Mouse (Mus musculus): ENCODE measurements at regions not wholly inside any gene's neighbourhood (a gene's known extent, or its start where the extent isn't known, plus 50 kb on each side); places are given as distances from the start of the nearest gene placed in this dataset.

DNA sequence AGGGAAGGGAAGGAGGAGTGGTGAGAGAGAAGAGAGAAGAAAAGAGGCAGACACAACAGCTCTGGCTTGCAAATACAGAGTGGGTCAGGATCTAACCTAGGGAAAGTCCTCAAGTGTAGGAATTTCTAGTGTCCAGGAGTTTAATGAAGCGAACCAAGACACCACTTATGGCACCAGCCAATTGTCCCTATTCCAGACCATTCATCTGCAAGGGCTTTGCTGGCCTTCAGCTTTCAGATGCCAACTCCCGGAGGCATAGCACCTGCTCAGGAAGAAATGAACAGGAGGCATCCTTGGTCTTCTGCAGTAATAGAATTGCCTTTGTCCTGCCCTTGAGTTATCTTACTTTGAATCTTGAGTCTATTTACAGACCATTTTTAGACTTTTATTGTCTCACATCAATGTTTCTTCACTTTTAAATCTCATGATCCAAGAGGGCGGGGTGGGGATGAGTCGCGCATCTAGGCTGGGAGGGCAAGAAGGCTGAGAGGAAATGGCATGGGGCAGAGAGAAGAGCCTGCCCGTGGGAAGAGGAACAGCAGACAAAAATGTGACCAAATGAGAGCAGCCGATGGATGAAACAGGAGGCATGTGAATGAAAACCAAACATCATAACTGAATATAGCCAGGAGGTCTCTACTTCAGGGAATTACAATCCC is 190.1 kb upstream of the Hmga2 start:
- no peak for DNase-seq (ENCODE audit: low spot score in 2 of 2)

DNA sequence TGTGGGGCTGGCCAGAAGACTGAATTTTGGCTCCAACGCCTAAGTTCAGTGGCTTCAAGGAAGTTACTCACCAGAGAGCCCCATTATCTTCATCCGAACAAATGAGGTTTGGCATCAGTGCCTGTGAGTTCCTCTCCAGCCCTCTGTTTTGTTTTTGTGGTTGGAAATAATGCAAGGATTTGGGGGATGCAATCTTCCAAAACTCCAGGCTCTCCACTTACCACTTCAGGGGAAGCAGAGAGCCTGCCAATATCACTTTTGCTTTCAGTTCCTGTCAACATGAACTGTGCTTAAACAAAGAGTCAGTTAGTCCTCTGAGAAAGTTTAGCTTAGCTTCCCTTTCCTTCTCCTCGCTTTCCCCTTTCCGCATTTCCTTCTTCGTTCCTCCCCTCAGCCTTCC is 189.4 kb upstream of the Hmga2 start:
- DNase-seq (ENCODE audit: low spot score in 2 of 2) = no peak

DNA sequence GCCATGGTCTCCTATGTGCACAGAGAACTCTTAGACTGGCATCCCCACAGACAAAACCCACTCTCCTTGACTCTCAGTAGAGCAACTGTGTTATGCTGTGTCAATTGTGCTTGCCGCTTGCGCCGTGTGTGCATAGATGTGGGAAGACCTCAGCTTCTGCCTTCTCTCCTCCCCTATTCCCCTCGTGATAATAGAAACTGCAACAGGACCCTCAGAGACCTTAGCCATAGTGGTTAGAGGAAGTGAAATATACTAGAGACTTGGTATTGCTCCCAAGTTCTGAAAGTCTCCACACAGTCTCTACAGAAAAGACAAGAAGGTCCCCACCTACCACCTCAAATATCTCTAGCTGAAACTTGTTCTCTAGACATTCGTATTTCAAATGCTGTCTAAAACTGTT is 188.2 kb upstream of the Hmga2 start:
- no peak for DNase-seq (ENCODE audit: low spot score in 2 of 2)

- DNase-seq (ENCODE audit: low spot score in 2 of 2) = no peak
Observed at GRCm38 (mm10) chr10:120663396-120663795, 187.1 kb upstream of the Hmga2 start.

- DNase-seq (ENCODE audit: low spot score in 2 of 2) = no peak
Observed at GRCm38 (mm10) chr10:120660503-120660902, 184.2 kb upstream of the Hmga2 start.

GRCm38 (mm10) chr10:120655238-120655931 is 179.1 kb upstream of the Hmga2 start:
- no peak for DNase-seq (ENCODE audit: low spot score in 2 of 2)

GRCm38 (mm10) chr10:120652525-120653215 is 176.4 kb upstream of the Hmga2 start:
- DNase-seq (ENCODE audit: low spot score in 2 of 2) = no peak

DNA sequence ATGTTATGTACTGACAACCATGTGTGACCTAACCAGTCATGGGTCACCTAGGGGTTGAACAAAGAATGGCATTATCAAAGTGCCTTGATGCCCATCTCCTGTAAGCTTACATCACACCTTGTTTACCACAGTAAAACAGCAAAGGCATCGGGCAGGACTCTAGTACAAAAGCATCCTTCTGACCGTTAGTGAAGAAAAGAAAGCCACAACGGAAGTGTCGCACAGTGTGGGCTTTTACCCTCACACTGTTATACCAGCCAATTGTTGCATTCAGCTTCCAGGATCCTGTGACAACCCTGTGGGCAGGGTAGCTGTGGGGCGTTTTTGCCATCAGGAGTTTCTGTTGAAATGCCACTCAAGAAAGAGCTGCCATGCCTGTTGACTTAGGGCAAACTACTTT is 175.6 kb upstream of the Hmga2 start:
- no peak for DNase-seq (ENCODE audit: low spot score in 2 of 2)

DNA sequence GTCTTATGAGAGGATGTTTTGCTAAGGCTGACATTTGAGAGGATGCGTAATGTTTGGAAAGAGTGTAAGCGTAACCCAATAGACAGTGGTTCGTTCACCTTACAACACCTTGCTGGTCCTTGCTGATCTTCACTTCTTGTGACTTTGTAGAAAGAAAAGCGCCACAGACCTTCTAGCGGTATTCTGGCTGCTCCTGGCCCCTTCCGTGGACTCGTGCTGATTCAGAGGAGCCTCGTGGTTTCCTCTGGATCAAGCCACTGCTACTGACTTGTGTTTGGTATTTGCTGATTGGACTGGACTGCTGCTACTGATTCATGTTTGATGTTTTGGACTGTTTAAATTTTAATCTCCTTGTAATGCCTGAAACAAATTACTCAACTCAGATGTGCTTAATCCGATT is 174.1 kb upstream of the Hmga2 start:
- DNase-seq (ENCODE audit: low spot score in 2 of 2) = no peak

DNA sequence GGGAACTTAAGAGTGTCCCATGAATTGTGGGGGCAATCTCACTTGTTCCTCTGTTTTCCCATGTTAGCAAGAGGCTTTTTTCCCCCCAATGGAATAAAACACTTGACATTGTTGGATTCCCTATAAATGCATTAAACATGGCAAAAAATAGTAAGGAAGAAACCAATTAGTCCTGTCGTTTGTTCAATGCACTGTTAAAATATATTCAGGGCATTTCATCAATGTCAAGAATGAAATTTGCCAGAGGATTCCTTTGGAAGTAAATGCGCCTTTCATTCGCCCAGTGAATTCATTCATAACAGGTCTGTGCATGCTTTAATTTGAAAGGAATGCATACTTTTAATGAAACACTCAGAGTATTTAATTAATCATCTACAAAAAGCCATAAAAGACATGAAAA is 172.5 kb upstream of the Hmga2 start:
- DNase-seq (ENCODE audit: low spot score in 2 of 2) = no peak

- DNase-seq (ENCODE audit: low spot score in 2 of 2) = no peak
Observed at GRCm38 (mm10) chr10:120648031-120648430, 171.8 kb upstream of the Hmga2 start.

DNA sequence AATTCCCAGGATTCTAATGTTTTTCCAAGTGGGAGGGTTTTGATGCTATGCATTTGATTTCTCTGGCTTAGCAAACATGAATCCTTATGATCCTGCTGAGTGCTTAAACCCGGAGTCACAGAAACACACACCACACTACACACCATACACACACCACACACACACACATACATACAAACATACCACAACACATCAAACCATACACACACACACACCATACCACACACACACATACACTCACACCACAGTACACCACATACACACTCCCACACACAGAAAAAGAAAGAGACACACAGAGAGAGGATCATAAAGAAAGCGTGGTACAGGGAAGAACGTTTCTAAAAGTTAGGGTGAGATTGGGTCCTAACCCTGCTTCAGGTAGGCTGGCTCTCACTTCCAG is 171.1 kb upstream of the Hmga2 start:
- DNase-seq (ENCODE audit: low spot score in 2 of 2) = no peak

- no peak for DNase-seq (ENCODE audit: low spot score in 2 of 2)
Observed at GRCm38 (mm10) chr10:120646862-120647311, 170.6 kb upstream of the Hmga2 start.

DNA sequence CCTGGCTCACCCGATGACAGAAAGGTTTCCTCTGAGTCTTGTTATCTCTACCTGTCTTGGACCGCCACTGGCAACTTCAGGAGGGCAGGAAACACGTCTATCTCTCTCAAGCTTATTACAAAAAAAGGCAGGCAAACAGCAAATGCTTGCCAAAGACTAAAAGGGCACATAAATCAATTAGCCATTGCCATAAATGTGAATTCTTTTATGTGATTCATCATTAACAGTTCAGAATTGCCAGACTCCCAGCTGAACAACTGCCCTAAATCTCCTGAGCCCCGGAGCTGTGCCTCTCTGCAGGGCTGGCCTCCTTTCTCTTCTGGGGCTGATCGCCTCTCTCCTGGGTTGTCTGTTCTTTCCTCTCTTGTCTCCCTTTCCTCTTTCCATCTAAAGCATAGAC is 164.6 kb upstream of the Hmga2 start:
- no peak for DNase-seq (ENCODE audit: low spot score in 2 of 2)

- DNase-seq (ENCODE audit: low spot score in 2 of 2) = no peak
Observed at GRCm38 (mm10) chr10:120638316-120638715, 162.0 kb upstream of the Hmga2 start.

DNA sequence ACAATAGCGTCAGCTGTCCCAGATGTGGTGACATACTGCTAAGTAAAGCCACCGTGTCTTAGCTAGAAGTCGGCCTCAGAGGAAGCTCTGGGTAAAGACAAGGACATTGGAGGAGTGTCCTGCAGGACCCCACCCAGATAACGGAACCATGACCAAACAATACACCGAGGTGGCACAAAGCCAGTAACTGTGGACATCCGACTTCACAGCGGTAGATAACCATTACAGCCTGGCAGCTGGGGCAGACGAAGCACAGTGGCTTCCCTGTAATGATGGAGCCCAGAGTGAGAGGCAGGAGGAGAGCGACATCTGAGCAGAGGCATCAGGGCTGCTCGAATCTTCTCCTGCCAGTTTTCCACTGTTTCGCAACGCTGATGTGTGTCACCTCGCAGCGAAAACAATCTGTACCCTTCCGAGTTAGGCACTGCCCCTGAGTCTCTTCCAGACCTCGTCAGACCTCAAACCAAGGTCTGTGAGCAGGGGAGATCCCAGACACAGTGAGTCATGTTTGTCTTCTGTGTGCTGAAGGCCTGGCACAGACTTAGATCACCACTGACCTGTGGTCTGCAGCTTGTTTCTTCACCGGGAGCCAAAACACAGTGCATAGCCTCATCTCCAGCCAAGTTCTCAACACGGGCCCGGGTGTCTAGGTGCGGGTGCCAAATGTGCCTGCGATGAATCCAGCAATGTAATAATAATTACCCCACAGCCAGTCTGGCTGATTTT is 159.7 kb upstream of the Hmga2 start:
- no peak for DNase-seq (ENCODE audit: low spot score in 2 of 2)

GRCm38 (mm10) chr10:120635194-120635593 is 158.9 kb upstream of the Hmga2 start:
- DNase-seq (ENCODE audit: low spot score in 2 of 2) = no peak

- DNase-seq (ENCODE audit: low spot score in 2 of 2) = no peak
Observed at GRCm38 (mm10) chr10:120632071-120632470, 155.8 kb upstream of the Hmga2 start.

DNA sequence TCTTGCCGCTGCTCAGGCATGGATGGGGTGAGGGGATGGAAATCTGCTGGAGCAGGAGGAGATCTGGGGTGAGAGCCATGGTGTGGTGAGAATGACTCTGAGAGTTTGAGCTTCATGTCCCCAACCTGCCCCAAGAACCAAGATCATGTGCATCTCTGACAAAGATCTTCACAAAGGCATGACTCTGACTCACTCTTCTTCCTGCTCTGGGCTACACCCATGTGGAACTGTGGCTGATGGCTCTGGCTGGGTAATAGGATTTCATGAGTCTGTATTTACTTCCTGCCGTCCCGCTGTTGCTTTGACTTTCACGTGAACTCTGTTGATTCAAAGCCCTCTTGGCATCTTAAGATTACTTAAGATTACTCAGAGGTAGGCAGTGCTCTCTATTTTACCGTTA is 151.8 kb upstream of the Hmga2 start:
- no peak for DNase-seq (ENCODE audit: low spot score in 2 of 2)

GRCm38 (mm10) chr10:120625474-120625873 is 149.2 kb upstream of the Hmga2 start:
- no peak for DNase-seq (ENCODE audit: low spot score in 2 of 2)

- DNase-seq (ENCODE audit: low spot score in 2 of 2) = no peak
Observed at GRCm38 (mm10) chr10:120624203-120624942, 148.1 kb upstream of the Hmga2 start.
